Mouse (Mus musculus) liver, adult 2 months (tissue): Measurements from ENCODE around the gene Mfng.

Experiments used
- CTCF ChIP-seq: fragments of 200-500 bp; IDR thresholded peaks from 2 replicates; pipeline ENCODE4 v1.5.1; 2011; ENCODE audit warnings: low read depth, low read length, control low read depth
- POLR2A ChIP-seq: fragments of 200-500 bp; IDR thresholded peaks from 2 replicates; pipeline ENCODE4 v1.6.1; 2011; ENCODE audit warnings: low read length, control low read depth; ENCODE audit not compliant: insufficient read depth; ENCODE audit errors: extremely low read depth

DNA sequence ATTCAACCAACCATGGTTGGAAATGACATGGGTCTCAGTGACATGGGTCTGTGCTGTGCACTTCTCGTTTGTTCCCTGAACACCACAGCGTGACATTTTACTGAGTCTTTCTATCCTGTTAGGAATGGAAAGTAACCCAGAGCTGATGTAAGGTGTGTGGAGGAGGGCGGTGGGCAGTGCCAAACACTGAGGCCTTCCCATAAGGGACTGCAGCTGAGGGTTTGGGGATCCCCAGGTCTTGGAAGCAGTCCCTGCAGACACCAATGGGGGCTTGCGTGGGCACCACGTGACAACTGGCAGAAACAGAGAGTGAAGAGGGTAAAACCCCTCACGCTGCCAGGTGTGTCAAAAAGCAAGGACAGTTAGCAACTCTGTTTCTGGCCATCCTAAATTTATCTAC, 15.1 kb downstream of the Mfng start:
- TF ChIP-seq CTCF (no peak), POLR2A (no peak)
